Mouse (Mus musculus) lung, postnatal 10 days (tissue): ENCODE measurements around the gene Olfr382.
"Not testable (repeated sequence)": the region's sequence is repeated elsewhere in the genome, so short reads cannot be mapped to it uniquely, and the experiment has no call there.

Experiments
- DNase-seq: peaks from one replicate; pipeline ENCODE4 v3.0.0; 2021

Olfr382 gene

GRCm38 (mm10) chr11:73517097-73517496, at the start of gene Olfr382:
Olfr382 (minus strand) TSS chr11:73517197.
- no peak for DNase-seq

GRCm38 (mm10) chr11:73528971-73529370, 12.0 kb upstream of the Olfr382 start:
- DNase-seq: not testable (repeated sequence)

- DNase-seq: no peak
Measured at GRCm38 (mm10) chr11:73491503-73491902, 25.5 kb downstream of the Olfr382 start, which contains the start of gene Olfr381. Olfr381 (minus strand) TSS chr11:73491603.
